Mouse (Mus musculus) layer of hippocampus, adult 2 months (tissue): ENCODE results near the gene Zrsr1. TPM values are rescaled to one million over a fixed set of nuclear protein-coding genes. Genes with fewer than 3 reads are reported as not detected.

ENCODE experiments used
- DNase-seq, 2 experiments: peaks; one replicate each; pipeline ENCODE4 v3.0.0; 2022; ENCODE audit warnings: low spot score in 2 of 2
- H3K27ac ChIP-seq: fragments of 200-600 bp; 2 replicates; pipeline ENCODE4 v1.8.1; 2022
- H3K4me3 ChIP-seq: fragments of 200-600 bp; 2 replicates; pipeline ENCODE4 v1.8.1; 2022; ENCODE audit warnings: mild to moderate bottlenecking
- CTCF ChIP-seq: fragments of 200-600 bp; conservative IDR thresholded peaks from 2 replicates; pipeline ENCODE4 v1.8.1; 2022; ENCODE audit warnings: antibody characterized with exemption, mild to moderate bottlenecking, moderate library complexity
- total RNA-seq, 2 experiments: library from RNA; stranded (reverse); gene quantifications; 2 replicates each; pipeline ENCODE4 v1.2.3; 2021

Gene Zrsr1
- total RNA-seq, 2 experiments from 2014 or later = 67.3 to 67.9 TPM

DNA sequence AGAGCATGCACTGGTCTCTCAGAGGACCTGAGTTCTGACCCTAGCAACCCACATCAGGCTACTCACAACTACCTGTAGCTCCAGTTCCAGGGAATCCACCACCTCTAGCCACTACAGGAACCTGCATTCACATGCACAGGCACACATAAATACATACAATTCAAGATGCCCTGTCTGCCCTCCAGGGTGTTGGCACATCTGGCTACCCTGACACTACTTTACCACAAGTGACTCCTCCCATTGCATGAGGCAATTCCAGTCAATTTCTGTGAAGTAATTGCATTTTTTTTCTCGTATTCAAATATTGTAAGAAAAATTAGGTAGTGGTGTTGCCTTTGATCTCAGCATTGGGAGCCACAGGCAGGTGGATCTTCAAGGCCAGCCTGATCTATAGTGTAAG, 7.4 kb downstream of the Zrsr1 start:
- H3K27ac ChIP-seq = peak overlapping the region; percentile 44; the same call in 1 of the 2 replicates
- no peak for TF ChIP-seq CTCF
- H3K4me3 ChIP-seq = no peak overlapping the region; the same call in 1 of the 2 replicates
- DNase-seq = no peak

DNA sequence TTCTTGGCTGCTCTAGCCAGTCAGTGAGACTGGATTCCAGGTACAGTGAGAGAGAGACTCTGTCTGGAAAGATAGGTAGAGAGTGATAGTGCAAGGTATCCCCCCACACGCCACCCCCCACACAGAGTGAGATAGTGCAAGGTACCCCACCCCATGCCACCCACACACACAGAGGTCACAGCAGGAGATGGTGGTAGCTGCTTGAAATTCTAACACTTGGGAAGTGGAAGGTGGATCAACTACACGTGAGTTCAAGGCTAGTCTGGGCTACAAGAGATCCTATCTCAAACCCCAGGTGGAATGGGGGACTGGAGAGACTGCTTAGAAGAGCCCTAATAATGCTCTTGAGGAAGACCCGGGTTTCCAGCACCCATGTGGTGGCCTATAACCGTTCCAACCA, 9.2 kb downstream of the Zrsr1 start:
- no peak for DNase-seq
- TF ChIP-seq CTCF = no peak
- peak overlapping the region; percentile 92; the same call in 1 of the 2 replicates for H3K27ac ChIP-seq
- peak overlapping the region; percentile 85 for H3K4me3 ChIP-seq

DNA sequence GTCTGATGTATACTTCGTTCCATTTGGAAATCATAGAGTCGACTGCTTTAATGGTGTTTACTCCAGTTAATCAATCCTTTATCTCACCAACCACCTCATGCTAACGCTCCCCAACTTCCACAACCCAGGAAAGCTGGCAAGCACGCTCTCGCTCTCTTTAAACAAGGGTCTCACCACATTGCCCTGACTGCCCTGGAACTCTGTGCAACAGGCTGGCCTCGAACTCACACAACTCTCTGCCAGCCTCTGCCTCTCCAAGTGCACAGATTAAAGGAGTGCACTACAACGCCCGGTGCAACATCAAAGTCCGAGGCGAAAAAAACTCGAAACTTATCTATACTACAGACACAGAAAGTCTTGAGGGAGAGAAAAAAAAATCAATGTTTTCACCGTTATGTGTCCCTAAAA, 9.7 kb downstream of the Zrsr1 start:
- H3K4me3 ChIP-seq = peak overlapping the region; percentile 85
- peak overlapping the region; percentile 92 for H3K27ac ChIP-seq
- no peak for TF ChIP-seq CTCF
- no peak for DNase-seq

DNA sequence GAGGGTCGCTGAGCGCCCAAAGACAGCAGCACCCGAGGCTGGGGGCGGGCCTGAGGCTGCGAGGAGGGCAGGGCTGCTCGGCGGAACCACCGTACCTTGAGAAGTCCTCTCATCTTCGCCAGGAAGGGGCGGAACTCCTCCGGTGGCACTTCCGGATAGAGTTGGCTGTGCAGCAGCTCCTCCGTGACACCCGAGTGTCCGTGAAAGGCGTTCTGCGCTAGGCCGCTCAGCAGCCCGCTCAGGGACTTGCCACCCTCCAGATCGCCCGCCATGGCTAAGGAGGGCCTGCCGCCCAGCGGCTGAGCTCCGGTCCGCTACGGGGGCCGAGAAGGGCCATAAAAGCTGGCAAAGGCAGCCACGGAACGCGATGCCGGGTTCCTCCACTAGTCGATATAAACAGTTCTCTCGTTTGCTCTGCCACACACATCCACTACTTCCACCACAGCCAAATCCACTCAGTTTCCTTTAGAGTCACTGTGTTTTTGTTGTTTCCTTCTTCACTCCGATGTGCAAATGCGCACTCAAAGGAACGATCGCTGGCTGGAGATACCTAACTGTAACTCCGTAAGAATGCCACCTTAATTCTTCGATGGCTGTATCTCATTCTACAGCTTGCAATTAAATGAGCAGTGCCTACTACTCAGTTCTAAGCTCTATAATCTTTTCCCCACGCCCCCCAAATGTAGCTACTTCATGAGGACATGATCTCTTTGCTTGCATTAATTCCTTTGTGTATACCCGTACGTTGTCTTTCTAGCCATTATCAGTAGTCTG, 10.4 kb downstream of the Zrsr1 start, which contains the start of the genes Gm28048 and Commd1:
Gene Gm28048 (minus strand): TSS at position 107 of the 774 bp plus-strand sequence.
Gene Commd1 (minus strand): TSS at position 399 of the 774 bp plus-strand sequence.
- peak; percentile 87 for TF ChIP-seq CTCF
- H3K27ac ChIP-seq = peak within 1 kb of the TSS; percentile 92
- DNase-seq = peak; percentile 92 to 98
- peak within 1 kb of the TSS; percentile 85 for H3K4me3 ChIP-seq

DNA sequence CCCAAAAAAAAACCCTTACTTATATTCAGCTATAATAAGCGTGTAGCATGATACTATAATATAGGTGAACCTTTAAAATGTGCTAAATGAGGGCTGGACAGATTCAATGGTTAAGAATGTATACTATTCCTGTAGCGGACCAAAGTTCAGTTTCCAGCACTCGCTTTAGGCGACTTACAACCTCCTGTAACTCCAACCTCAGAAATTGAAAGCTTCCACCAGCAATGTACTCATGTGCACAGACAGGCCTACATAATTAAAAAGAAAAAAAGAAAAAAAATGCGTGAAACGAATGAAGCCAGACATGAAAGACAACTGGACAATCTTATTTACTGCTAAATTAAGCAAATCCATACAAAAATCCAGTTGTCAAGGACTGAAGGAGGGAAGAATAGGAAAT, 11.0 kb downstream of the Zrsr1 start:
- H3K4me3 ChIP-seq = peak overlapping the region; percentile 85
- peak overlapping the region; percentile 92; the same call in 1 of the 2 replicates for H3K27ac ChIP-seq
- TF ChIP-seq CTCF = no peak

DNA sequence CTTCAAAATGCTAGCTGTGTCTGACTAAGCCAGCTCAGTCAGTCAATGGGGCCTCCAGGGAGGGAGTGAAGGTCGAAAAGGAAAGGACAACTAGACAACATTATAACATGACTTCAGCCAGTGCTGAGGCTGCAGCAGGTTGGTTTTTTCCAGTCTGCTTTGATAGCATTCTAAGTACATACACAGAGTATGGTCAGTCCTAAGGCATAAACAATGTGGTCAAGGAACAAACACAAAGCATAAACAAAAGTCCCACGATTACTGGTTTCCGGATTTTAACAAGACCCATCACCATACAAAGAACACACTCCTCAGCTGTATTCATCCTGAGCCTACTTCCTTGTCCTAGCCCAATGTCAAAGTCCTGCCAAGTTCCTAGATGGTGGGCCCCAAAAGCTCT, 13.7 kb downstream of the Zrsr1 start:
- Histone ChIP-seq H3K4me3 (no peak overlapping the region), H3K27ac (no peak overlapping the region)
- DNase-seq = no peak
- TF ChIP-seq CTCF = no peak

More for the DNA sequence above, 11.0 kb downstream of the Zrsr1 start:
- DNase-seq = no peak

DNA sequence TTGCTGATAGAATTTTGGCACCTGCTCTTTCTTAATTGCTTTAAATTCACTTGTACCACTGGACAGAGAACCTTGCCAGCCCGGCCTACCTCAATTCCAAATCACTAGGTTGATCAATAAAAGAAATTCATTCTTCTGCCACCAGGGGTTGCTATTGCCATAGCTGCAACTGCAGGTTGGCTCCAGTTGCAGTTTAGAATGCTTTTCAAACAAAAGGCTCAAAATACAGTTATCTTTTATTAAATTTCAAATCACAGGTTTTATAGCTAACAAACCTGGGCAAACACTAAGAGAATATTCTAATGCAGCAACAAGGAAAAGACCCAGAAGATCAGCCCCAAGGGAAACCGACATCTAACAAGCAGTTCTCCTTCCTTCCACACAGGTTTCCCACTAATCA, 15.6 kb downstream of the Zrsr1 start:
- no peak overlapping the region for H3K27ac ChIP-seq
- TF ChIP-seq CTCF = peak; percentile 92

DNA sequence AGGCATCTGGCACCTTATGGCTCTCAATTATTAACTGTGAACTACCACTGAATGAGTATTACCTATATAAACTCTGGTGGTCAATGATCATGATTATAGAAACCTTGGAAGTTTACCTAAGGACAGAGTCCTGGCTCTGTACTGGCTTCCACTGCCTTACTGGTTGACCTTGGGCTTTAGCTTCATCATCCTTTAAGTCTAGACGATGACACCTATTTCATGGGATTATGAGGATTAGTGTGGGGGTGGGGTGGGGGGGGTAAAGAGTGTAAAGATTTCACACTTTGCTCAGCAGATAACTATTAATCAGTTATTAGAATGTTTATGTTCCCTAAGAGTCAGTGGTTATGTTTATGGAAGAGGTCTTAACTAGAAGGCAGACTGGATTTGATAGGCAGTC, 18.0 kb downstream of the Zrsr1 start:
- DNase-seq = no peak
- Histone ChIP-seq H3K4me3 (peak overlapping the region; percentile 69), H3K27ac (peak overlapping the region; percentile 92)
- TF ChIP-seq CTCF = no peak

More for the DNA sequence above, 15.6 kb downstream of the Zrsr1 start:
- H3K4me3 ChIP-seq = no peak overlapping the region
- peak in 1 of 2 experiments; percentile 62 for DNase-seq

DNA sequence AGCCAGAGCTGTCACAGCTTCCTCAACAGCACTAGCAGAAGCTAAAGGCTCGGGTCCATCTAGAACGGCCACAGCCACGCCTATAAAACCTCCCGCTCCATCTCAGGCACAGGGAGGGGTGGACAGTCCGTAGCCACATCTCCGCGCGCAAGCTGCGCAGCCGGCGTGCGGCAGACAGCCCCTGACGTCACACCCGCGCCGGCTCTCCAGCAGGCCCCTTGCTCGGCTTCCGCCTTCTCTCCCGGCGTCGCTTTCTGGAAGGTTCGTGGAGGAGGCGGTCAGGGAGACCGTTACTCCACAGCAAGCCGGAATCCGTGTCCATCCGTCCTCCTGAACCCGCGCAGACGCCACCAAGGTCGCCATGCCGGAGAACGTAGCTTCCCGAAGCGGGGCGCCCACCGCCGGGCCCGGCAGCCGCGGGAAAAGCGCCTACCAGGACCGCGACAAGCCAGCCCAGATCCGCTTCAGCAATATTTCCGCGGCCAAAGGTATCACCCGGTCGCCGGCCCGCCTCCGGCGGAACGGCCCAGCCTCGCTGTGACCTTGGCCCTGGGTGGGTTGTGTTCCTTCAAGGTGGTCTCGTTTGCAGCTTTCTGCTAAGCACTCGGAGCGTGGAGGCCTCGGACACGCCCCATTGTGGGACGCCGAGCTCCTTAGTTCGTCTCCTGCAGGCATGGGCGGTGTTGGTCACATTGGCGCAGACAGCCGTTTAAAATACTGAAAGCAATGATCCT, 18.8 kb downstream of the Zrsr1 start, which contains the start of gene Cct4:
Gene Cct4 (plus strand): TSS at position 127 of the 734 bp plus-strand sequence.
- TF ChIP-seq CTCF = no peak
- Histone ChIP-seq H3K27ac (peak within 1 kb of the TSS; percentile 92), H3K4me3 (peak within 1 kb of the TSS; percentile 69)
- peak; percentile 92 to 94 for DNase-seq

DNA sequence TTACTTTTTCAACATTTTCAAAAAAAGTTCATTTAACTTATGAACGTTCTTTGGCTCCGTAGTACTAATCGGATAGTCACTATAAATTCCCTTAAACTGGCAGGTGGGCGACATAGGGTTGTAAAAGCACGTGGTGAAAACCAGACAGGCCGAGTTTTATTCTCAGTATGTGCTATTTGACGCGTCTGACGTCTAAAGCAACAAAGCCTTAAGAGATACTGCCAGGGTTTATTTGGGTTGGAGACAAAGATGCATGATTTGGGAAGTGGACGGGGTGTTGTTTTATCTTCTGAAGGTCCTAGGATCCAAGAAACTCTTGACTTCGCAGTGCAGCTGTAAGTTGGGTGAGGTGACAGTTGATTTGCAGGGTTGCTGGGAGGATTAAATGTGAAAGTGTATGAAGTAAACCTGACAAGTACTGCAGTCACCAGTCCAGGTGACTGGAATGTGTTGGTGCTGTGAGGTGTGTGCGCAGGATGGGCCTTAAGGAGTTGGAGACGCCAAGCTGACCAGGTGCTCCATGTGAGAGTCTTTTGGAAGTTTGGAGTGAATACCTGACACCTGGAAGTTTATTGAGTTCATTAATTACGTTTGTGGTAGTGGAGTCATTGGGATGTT, 19.5 kb downstream of the Zrsr1 start:
- Histone ChIP-seq H3K27ac (peak overlapping the region; percentile 92), H3K4me3 (peak overlapping the region; percentile 69)
- no peak; the same call in 1 of the 2 replicates for TF ChIP-seq CTCF
- no peak for DNase-seq

DNA sequence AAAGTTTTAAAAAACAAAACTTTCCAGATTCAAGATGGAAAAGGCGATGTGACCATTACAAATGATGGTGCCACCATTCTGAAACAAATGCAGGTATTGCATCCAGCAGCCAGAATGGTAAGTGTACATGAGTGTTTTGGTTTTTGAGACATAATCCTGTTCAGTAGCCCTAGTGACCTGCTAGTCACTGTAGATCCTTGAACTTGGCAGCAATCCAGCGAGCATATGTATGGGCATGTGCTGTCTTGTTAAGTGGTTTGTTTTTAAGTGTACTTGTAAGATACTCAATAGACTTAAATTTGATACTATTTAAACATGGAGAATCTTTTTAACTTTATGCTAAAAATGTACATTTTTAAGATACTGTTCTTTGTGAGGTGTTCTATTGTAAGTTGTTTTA, 22.5 kb downstream of the Zrsr1 start:
- no peak for DNase-seq
- Histone ChIP-seq H3K27ac (no peak overlapping the region), H3K4me3 (no peak overlapping the region)
- TF ChIP-seq CTCF = no peak

DNA sequence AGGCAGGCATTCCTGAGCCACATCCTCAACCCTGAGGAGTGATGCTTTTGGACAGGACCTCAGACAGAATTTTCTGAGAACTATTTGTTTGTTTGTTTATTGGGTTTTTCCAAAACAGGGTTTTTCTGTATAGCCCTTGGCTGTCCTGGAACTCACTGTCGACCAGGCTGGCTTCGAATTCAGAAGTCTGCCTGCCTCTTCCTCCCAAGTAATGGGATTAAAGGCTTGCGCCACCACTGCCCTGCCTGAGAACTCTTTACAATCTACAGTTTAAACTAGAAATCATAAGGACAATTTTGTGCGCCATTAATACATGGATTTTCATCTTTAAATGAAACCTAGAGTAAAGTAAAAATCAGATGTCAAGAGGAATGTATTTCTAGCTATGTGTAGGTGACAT, 23.7 kb downstream of the Zrsr1 start:
- no peak for TF ChIP-seq CTCF
- no peak overlapping the region for H3K4me3 ChIP-seq
- DNase-seq = no peak
- no peak overlapping the region for H3K27ac ChIP-seq

DNA sequence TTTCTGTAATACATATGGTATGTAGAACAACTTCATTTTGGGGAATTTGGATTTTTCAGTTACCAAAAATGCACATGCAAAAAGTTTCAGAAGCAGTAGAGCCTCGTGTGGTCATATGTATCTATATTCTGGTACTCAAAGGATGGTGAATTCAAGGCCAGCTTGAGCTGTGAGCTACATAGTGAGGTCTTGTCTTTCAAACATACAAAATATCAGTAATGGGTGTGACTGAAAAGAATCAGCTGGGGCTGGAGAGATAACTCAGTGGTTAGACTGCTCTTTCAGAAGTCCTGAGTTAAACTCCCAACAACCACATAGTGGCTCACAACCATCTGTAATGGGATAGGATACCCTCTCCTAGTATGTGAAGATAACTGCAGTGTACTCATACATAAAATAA, 26.5 kb downstream of the Zrsr1 start:
- DNase-seq = no peak
- no peak for TF ChIP-seq CTCF
- H3K4me3 ChIP-seq = no peak overlapping the region
- H3K27ac ChIP-seq = no peak overlapping the region
